Mouse (Mus musculus) liver, adult 2 months (tissue): ENCODE measurements around the gene Faap20.

ENCODE experiments used
- CTCF ChIP-seq: fragments of 200-500 bp; IDR thresholded peaks from 2 replicates; pipeline ENCODE4 v1.5.1; 2011; ENCODE audit warnings: low read depth, low read length, control low read depth
- POLR2A ChIP-seq: fragments of 200-500 bp; IDR thresholded peaks from 2 replicates; pipeline ENCODE4 v1.6.1; 2011; ENCODE audit warnings: low read length, control low read depth; ENCODE audit not compliant: insufficient read depth; ENCODE audit errors: extremely low read depth

DNA sequence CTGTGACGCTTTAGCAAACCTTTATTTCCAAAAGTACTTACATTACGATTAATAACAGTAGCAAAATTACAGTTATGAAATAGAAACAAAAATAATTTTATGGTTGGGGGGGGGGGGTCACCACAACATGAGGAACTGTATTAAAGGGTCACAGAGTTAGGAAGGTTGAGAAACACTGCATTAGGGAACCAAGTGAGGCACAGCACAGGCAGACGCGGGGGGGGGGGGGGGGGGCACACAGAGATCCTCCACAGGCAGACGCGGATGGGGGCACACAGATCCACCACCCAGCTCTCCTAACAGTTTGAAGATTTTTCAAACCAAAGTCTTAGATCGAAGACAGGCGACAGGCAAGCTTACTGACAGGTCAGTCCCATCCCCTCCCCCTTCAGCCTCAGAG lies 43.1 kb upstream of the Faap20 start:
- TF ChIP-seq CTCF (no peak), POLR2A (no peak)
